Mouse (Mus musculus): ENCODE data around the gene Tacstd2. TPM values are rescaled to one million over a fixed set of nuclear protein-coding genes. Genes with fewer than 3 reads are reported as not detected.

Gene Tacstd2
- polyA plus RNA-seq (2015; fragmentation: Nextera tagmentation; extraction: Ambion mirVana) = 0.47 and 0.55 TPM in 2 replicates

DNA sequence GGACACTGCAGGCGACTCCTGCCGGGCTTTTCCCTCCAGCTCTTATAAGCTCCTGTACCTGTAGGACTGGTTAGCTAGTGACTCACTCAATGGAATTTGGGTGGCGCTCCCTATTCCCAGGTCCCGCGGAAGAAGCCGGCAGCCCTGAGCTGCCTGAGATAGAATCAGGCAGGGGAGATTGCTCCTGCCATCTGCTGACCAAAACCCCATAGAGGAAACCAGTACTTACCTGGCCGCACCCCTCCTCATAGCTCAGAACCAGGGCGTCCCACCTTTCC lies at the start of gene Tacstd2:
Gene Tacstd2 (minus strand): TSS at position 20 of the 278 bp plus-strand sequence.
- no peaks in the 10 kb centered on the region for H3K9me3 ChIP-seq
- H3K36me3 ChIP-seq = no peaks in the 10 kb centered on the region
- peak within 1 kb of the TSS; percentile 78 for H3K4me2 ChIP-seq (replicated peaks)
- H3K27me3 ChIP-seq = peaks cover 51% of the 10 kb centered on the region
- peak within 1 kb of the TSS; percentile 17; the same call in 1 of the 2 replicates for H3K9ac ChIP-seq (replicated peaks)
- H3K4me1 ChIP-seq = peaks cover 13% of the 10 kb centered on the region
- WGBS = 4% methylated on average over 8 of the region's 8 CpGs
- H3K4me3 ChIP-seq = peak within 1 kb of the TSS; percentile 46
- H3K27ac ChIP-seq (replicated peaks) = no peak within 1 kb of the TSS
- no peak for ATAC-seq (replicated peaks)

DNA sequence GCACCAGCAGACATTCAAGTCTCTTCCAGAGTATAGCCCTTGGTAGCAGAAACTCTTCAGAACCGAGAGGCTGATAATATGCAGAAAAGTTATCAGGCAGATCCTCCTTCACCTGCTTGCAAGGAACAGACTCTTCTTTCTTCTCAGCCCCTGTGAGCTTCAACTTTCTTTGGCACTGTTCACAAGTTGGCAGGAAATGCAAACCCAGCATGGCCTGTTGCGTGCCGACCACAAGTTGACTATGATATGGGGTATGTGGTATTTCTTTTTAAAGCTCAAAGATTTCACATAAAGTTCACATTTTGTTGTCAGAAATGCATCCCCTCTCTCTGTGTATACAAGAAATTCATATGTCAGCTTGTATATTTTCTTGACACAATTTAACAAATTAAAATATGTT lies 30.7 kb upstream of the Tacstd2 start:
- Histone ChIP-seq H3K36me3 (no peaks in the 10 kb centered on the region), H3K9ac (replicated peaks) (no peak overlapping the region), H3K4me1 (no peaks in the 10 kb centered on the region), H3K27me3 (no peaks in the 10 kb centered on the region), H3K4me3 (no peak overlapping the region), H3K9me3 (no peaks in the 10 kb centered on the region), H3K4me2 (replicated peaks) (no peak overlapping the region), H3K27ac (replicated peaks) (no peak overlapping the region)
- WGBS = 96% methylated on average over 3 of the region's 3 CpGs
- no peak for ATAC-seq (replicated peaks)

DNA sequence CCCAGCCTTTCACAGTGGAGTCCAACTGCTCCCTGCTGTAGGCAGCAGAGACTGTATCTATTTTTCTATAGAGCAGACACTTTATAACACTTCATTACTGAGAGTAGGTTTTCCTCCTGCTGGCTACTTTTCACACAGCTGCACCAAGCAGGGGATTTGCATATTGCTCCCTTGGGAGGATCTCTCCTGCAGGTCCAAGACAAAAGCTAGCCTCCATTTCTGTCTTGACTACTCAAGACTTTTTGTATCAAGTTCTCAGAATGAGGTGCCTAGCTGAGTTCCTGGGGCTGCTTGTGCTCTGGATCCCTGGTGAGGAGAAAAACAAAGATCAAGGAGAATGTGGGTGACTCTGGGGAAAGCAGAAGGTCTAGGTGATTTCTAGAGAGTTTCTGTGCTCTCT lies 19.8 kb upstream of the Tacstd2 start:
- H3K4me2 ChIP-seq (replicated peaks) = no peak overlapping the region
- H3K4me1 ChIP-seq = no peaks in the 10 kb centered on the region
- no peaks in the 10 kb centered on the region for H3K36me3 ChIP-seq
- H3K27ac ChIP-seq (replicated peaks) = no peak overlapping the region
- ATAC-seq (replicated peaks) = no peak
- H3K9ac ChIP-seq (replicated peaks) = no peak overlapping the region
- H3K4me3 ChIP-seq = no peak overlapping the region
- H3K9me3 ChIP-seq = no peaks in the 10 kb centered on the region
- no peaks in the 10 kb centered on the region for H3K27me3 ChIP-seq

DNA sequence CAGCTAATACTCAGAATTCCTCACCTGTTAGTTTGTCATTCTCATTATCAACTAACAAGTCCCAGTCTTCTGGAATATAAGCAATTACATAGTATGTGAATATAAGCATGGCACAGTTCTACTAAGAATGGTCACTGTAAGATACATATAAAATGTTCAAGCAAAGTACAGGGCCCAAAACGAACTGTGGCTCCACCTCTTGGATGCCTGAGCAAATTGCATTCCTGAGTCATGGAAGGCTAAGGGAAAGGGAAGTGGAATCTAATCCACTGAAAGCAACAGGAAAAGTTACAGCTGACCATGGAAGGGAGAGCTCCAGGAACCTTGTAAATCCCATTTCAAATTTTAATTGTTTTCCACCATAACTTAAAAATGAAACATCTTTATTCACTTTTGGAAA lies 14.0 kb upstream of the Tacstd2 start:
- Histone ChIP-seq H3K36me3 (no peaks in the 10 kb centered on the region), H3K4me3 (no peak overlapping the region), H3K9ac (replicated peaks) (no peak overlapping the region), H3K4me2 (replicated peaks) (no peak overlapping the region), H3K27me3 (no peaks in the 10 kb centered on the region), H3K9me3 (no peaks in the 10 kb centered on the region), H3K27ac (replicated peaks) (no peak overlapping the region), H3K4me1 (no peaks in the 10 kb centered on the region)
- 13% methylated on average over 1 of the region's 1 CpGs for WGBS
- no peak for ATAC-seq (replicated peaks)

DNA sequence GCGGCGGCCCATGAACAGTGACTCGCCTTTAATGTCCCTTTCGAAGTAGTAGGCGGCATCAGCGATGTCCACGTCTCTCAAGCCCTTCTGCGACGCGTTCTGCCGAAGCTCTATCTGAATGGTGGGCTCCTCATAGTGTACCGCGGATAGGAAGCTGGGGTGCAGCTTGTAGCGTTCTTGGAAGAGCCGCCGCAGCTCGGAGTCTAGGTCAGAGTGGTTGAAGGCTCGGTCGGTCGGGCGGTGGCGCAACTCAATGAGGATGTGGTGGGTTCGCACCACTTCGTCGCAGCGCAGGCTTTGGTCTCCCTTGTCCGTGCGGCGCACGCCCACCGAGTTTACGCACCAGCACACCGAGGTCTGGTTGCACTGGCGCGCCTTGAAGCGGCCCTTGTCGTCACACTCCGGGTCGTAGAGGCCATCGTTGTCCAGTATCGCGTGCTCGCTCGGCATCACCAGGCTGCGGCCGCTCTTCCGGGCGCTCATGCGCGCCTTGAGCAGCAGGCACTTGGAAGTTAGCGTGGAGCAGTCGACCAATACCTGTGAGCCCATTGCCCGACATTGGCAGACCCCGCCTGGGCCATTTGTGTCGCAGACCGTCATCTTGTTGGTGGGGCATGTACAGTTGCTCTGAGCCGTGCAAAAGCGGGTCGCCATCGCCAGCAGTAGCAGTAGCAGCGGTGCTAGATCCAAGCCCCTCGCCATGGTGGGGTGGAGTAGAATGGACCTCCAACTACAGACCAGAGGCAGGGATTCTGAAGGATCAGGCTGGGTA lies 405 bp downstream of the Tacstd2 start:
- H3K4me2 ChIP-seq (replicated peaks) = peak overlapping the region; percentile 78
- peak; percentile 74 for ATAC-seq (replicated peaks)
- no peaks in the 10 kb centered on the region for H3K36me3 ChIP-seq
- peak overlapping the region; percentile 17; the same call in 1 of the 2 replicates for H3K9ac ChIP-seq (replicated peaks)
- no peaks in the 10 kb centered on the region for H3K9me3 ChIP-seq
- H3K27ac ChIP-seq (replicated peaks) = no peak overlapping the region
- H3K4me3 ChIP-seq = peak overlapping the region; percentile 46
- H3K4me1 ChIP-seq = peaks cover 13% of the 10 kb centered on the region
- WGBS = 2% methylated on average over 62 of the region's 62 CpGs
- peaks cover 51% of the 10 kb centered on the region for H3K27me3 ChIP-seq

DNA sequence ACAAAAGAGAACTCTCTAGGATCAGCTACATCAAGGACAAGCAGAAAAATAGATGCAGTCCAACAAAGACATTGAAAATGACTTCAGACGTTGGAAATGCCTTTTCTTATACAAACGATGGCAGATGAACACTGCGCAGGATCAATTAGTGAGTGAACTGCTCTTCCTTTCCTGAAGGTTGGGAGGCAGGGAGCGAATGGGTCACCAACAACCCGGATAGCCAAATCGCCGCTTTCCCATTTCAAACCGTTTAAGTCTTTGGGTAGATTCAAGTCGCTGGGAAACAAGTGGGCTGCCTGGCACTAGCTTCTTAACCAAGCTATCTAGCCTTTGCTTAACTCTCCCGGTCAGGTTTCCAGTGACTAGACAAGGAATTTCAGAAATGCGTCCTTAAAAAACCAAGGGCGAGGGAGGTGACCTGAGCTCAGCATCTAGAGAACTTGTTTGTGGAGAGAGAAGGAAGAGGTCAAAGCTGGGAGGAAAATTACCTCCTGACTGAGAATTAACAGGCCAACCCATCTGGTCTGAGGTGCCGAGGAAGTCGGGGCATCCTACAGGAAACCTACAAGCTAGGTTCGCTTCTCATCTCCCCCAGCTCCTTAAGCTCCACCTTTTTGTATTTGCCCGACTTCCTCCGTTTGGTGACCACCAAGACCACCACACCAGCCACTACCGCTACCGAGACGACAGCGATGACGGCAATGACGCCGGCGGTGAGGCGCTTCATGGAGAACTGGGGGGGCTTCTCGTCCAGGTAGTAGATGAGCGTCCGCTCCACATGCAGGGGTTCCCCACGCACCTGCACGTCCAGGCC lies 1.2 kb downstream of the Tacstd2 start:
- Histone ChIP-seq H3K4me2 (replicated peaks) (peak overlapping the region; percentile 78), H3K4me3 (peak overlapping the region; percentile 46), H3K27me3 (peaks cover 51% of the 10 kb centered on the region), H3K9me3 (no peaks in the 10 kb centered on the region), H3K27ac (replicated peaks) (no peak overlapping the region), H3K9ac (replicated peaks) (peak overlapping the region; percentile 17; the same call in 1 of the 2 replicates), H3K4me1 (peaks cover 13% of the 10 kb centered on the region), H3K36me3 (no peaks in the 10 kb centered on the region)
- 7% methylated on average over 31 of the region's 31 CpGs for WGBS
- peak; percentile 18; the same call in 1 of the 2 replicates for ATAC-seq (replicated peaks)

DNA sequence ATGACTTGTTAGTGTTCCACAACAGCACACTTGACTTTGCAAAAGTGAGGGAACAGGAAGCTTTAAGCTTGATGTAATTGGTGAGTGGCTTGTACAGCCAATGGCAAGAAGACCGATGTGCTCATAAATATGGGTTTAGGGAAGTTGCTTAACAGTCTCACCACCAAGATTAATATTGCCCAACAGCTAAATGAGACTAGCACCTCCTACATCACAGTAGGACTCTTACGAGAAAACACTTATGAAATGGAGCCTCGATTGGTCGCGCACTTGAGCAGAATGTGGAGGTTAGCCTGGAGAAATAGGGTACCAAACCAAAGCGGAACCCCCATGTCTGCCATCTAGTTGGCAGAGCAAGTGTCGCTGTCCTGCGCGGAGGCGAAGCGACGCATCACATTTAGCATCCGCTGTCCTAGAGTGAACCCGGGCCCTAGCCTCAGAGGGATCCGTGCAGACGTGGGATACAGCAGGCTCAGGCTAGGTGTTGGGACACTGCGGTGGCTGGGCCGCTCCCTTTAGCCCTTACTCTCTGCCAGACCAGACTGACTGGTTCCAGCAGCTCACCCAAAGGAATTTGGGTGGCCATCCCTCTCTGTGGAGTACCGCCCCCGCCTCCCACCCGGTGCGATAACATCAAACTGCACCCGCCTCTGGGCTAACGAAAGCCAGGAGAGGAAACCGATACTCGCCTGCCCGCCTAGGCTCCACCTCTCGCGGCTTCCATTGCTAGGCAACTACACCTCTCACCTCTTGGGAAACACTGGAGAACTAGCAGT lies 2.7 kb downstream of the Tacstd2 start:
- Histone ChIP-seq H3K4me3 (peak overlapping the region; percentile 22), H3K27ac (replicated peaks) (no peak overlapping the region), H3K27me3 (peaks cover 51% of the 10 kb centered on the region), H3K9me3 (no peaks in the 10 kb centered on the region), H3K4me2 (replicated peaks) (peak overlapping the region; percentile 28), H3K36me3 (no peaks in the 10 kb centered on the region), H3K9ac (replicated peaks) (no peak overlapping the region), H3K4me1 (peaks cover 13% of the 10 kb centered on the region)
- ATAC-seq (replicated peaks) = peak; percentile 44; the same call in 1 of the 2 replicates
- 9% methylated on average over 29 of the region's 29 CpGs for WGBS

DNA sequence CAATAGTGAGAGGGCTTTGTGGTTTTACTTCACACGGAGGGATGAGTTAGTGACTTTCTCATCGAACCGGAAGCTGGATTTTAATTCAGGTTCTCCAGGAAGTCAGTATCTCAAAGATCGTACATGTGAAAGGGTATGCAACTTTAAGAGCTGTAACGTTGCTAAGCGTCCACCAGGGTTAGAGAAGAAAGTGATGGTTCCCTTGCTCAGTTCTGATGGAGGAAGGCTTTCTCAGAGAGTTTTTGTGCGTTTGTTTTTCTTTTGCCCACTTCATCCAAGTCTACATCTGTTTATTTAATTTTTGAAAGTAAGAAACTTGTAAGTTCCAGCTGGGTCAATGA lies 3.8 kb downstream of the Tacstd2 start:
- peaks cover 49% of the 10 kb centered on the region for H3K27me3 ChIP-seq
- no peaks in the 10 kb centered on the region for H3K36me3 ChIP-seq
- H3K4me3 ChIP-seq = no peak overlapping the region
- no peak for ATAC-seq (replicated peaks)
- WGBS = 65% methylated on average over 7 of the region's 7 CpGs
- H3K27ac ChIP-seq (replicated peaks) = no peak overlapping the region
- no peaks in the 10 kb centered on the region for H3K9me3 ChIP-seq
- H3K4me1 ChIP-seq = peaks cover 13% of the 10 kb centered on the region
- no peak overlapping the region for H3K9ac ChIP-seq (replicated peaks)
- no peak overlapping the region for H3K4me2 ChIP-seq (replicated peaks)

DNA sequence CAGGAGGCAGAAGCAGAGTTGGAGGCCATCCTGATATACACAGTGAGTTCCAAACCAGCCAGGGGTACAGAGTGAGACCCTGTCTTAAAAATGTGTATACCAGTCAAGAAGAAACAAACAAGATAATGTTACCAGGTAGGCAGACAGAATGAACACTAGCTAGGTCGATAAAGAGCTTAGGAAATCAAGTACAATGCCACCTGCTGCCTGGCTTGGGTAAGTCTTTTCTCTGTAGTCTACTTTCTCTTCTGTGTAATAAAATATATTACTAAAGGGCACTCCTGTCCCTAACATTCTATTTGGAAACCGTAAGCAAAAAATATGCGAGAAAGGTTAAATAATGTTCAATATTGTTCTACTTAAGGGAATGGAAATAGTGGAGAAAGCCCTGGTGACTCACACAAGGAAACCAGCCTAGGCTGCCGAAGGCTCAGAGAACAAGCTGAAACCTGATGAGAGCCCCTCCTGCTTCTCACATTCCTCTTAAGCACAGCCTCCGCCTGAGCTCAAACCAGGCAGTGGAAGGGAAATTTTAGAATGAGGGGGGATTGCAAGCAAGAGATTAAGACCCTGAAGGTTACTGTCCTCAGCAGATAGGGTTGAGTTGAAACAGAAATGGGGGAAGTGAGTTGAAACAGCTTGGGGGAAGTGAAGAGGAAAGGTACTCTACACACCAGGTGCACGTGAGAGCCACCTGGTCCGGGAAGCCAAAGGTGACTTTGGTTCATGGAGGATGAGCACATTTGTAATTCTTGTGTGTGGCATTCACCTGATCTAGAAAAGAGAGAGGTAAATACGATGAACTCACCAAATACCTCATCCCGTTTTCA lies 4.4 kb downstream of the Tacstd2 start:
- no peak overlapping the region for H3K9ac ChIP-seq (replicated peaks)
- no peak overlapping the region for H3K4me2 ChIP-seq (replicated peaks)
- H3K27me3 ChIP-seq = peaks cover 45% of the 10 kb centered on the region
- H3K4me1 ChIP-seq = peaks cover 13% of the 10 kb centered on the region
- H3K36me3 ChIP-seq = no peaks in the 10 kb centered on the region
- H3K4me3 ChIP-seq = no peak overlapping the region
- H3K9me3 ChIP-seq = no peaks in the 10 kb centered on the region
- H3K27ac ChIP-seq (replicated peaks) = no peak overlapping the region
- no peak for ATAC-seq (replicated peaks)
- 63% methylated on average over 9 of the region's 9 CpGs for WGBS

DNA sequence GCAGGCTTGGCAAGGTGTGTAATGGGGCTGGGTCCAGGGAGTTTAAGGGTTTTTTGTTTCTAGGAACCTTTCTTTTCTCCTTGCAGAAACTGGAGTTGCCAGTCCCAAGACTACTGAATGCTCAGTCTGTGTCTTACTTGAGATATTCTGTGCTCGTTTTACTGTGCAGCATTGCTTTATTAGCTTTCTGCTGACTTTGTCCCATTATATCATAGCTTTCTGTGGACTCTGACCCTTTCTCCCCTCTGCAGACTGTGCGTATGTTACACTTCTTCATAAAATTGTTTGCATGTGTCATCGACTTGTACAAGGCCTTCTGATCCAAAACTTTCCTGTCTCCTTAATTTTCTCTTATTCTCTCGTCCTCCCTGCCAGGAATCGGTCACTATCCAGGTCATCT lies 9.2 kb downstream of the Tacstd2 start:
- Histone ChIP-seq H3K4me2 (replicated peaks) (no peak overlapping the region), H3K4me1 (no peaks in the 10 kb centered on the region), H3K27me3 (0 out of 2 replicates have a peak, but pooled peaks cover 2% of the 10 kb centered on the region), H3K9me3 (no peaks in the 10 kb centered on the region), H3K27ac (replicated peaks) (no peak overlapping the region), H3K4me3 (no peak overlapping the region), H3K9ac (replicated peaks) (no peak overlapping the region), H3K36me3 (no peaks in the 10 kb centered on the region)
- WGBS = 91% methylated on average over 5 of the region's 5 CpGs
- ATAC-seq (replicated peaks) = no peak

DNA sequence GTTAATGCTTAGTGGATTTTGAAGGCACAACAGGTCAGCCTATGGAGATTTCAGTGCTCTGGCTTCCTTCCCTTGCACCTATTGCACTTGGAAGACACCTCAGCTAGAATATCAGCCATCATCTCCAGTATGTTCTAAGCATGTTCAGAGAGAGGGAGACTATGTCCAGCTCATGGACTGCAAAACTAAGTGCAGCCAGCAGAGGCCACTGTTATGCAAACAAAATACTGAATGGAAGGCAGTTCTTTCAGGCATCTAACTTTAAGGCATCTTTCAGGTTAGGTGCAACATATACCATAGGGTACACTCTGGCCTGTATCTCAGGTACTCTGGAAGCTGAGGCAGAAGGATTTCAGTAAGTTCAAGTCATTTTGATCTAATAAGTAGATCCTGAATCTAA lies 24.8 kb downstream of the Tacstd2 start:
- no peak overlapping the region for H3K4me2 ChIP-seq (replicated peaks)
- H3K4me1 ChIP-seq = no peaks in the 10 kb centered on the region
- no peaks in the 10 kb centered on the region for H3K27me3 ChIP-seq
- no peak for ATAC-seq (replicated peaks)
- H3K36me3 ChIP-seq = no peaks in the 10 kb centered on the region
- H3K9ac ChIP-seq (replicated peaks) = no peak overlapping the region
- no peak overlapping the region for H3K4me3 ChIP-seq
- H3K27ac ChIP-seq (replicated peaks) = no peak overlapping the region
- no peaks in the 10 kb centered on the region for H3K9me3 ChIP-seq
